Mouse (Mus musculus) layer of hippocampus, adult 18-20 months (tissue): ENCODE data around the gene Gm14597. TPM values are rescaled to one million over a fixed set of nuclear protein-coding genes. Genes with fewer than 3 reads are reported as not detected.
"Not testable (repeated sequence)": the region's sequence is repeated elsewhere in the genome, so short reads cannot be mapped to it uniquely, and the experiment has no call there.

Experiments used
- DNase-seq, 2 experiments: peaks; one replicate each; pipeline ENCODE4 v3.0.0; 2022; ENCODE audit warnings: low spot score in 2 of 2
- long read RNA-seq: library from polyadenylated mRNA; stranded (forward); transcript quantifications from one replicate; pipeline ENCODE4 v2.0.0, GENCODE M21; 2021
- total RNA-seq, 2 experiments: library from RNA; stranded (reverse); gene quantifications; 2 replicates each; pipeline ENCODE4 v1.2.3; 2021

The Gm14597 gene
- not detected for total RNA-seq
- long read RNA-seq = 0 reads

- DNase-seq = not testable (repeated sequence)
These were observed at the start of gene Gm14597 for GRCm38 (mm10) chrX:53608879-53609278. Gm14597 (minus strand) TSS chrX:53608979.

GRCm38 (mm10) chrX:53652917-53653316 is 44.1 kb upstream of the Gm14597 start:
- not testable (repeated sequence) for DNase-seq

- DNase-seq = no peak
These were observed 37.1 kb upstream of the Gm14597 start for GRCm38 (mm10) chrX:53645885-53646284.

GRCm38 (mm10) chrX:53642980-53643961 is 34.5 kb upstream of the Gm14597 start, which contains the start of gene Rtl8a:
Rtl8a (minus strand) TSS chrX:53643682.
- DNase-seq = peak; percentile 42 to 77

GRCm38 (mm10) chrX:53642604-53642979 is 33.8 kb upstream of the Gm14597 start:
- DNase-seq = not testable (repeated sequence)

- not testable (repeated sequence) for DNase-seq
These were observed 29.3 kb upstream of the Gm14597 start for GRCm38 (mm10) chrX:53638107-53638506.

GRCm38 (mm10) chrX:53611395-53611794 is 2.6 kb upstream of the Gm14597 start:
- DNase-seq = not testable (repeated sequence)

GRCm38 (mm10) chrX:53610571-53610970 is 1.8 kb upstream of the Gm14597 start:
- DNase-seq = peak; percentile 60 to 82

- DNase-seq = no peak
These were observed 511 bp downstream of the Gm14597 start for GRCm38 (mm10) chrX:53608122-53608813.

GRCm38 (mm10) chrX:53607242-53608121 is 1.3 kb downstream of the Gm14597 start, which contains the start of gene Rtl8c:
Rtl8c (plus strand) TSS chrX:53608032.
- peak; percentile 70 to 84 for DNase-seq

GRCm38 (mm10) chrX:53606176-53606575 is 2.6 kb downstream of the Gm14597 start:
- not testable (repeated sequence) for DNase-seq

GRCm38 (mm10) chrX:53599993-53600392 is 8.8 kb downstream of the Gm14597 start:
- peak; percentile 14 to 79 for DNase-seq

- not testable (repeated sequence) for DNase-seq
These were observed 25.4 kb downstream of the Gm14597 start for GRCm38 (mm10) chrX:53583404-53583803.

- DNase-seq = not testable (repeated sequence)
These were observed 27.4 kb downstream of the Gm14597 start for GRCm38 (mm10) chrX:53581407-53581806.

GRCm38 (mm10) chrX:53579311-53579710 is 29.5 kb downstream of the Gm14597 start:
- no peak for DNase-seq

Other genes starting within 250 kb of the Gm14597 start
- 10 to 100 TPM; 11.6 to 11.9 TPM for gene Mospd1, start 238.5 kb downstream of the Gm14597 start, total RNA-seq
- not detected for gene Etd, start 174.1 kb downstream of the Gm14597 start, total RNA-seq
- 100 to 1,000 TPM; 202 to 226 TPM for gene Rtl8c, start 947 bp downstream of the Gm14597 start, total RNA-seq
- gene Rtl8a, start 34.7 kb upstream of the Gm14597 start, total RNA-seq = 100 to 1,000 TPM; 208 to 284 TPM
- 100 to 1,000 TPM; 183 to 202 TPM for gene Rtl8b, start 61.4 kb upstream of the Gm14597 start, total RNA-seq
- gene 4930502E18Rik, start 115.8 kb upstream of the Gm14597 start, total RNA-seq = under 1 TPM in 1 of 2 experiments, not detected in 1; 0.38 TPM
- gene 1700013H16Rik, start 148.9 kb upstream of the Gm14597 start, total RNA-seq = not detected
- not detected for gene Zfp36l3, start 167.4 kb upstream of the Gm14597 start, total RNA-seq
- gene Xlr, start 188.7 kb upstream of the Gm14597 start, total RNA-seq = 1 to 10 TPM; 1.6 to 2.0 TPM